Mouse (Mus musculus) ES-E14 (cell line): ENCODE data around the gene Chst11.

Source experiments
- MAFK ChIP-seq: IDR thresholded peaks from 2 replicates; pipeline ENCODE4 v1.6.1; 2014; ENCODE audit warnings: mild to moderate bottlenecking, low read depth, low read length, inconsistent platforms; ENCODE audit not compliant: insufficient read depth
- ZNF384 ChIP-seq: IDR thresholded peaks from 2 replicates; pipeline ENCODE4 v1.6.1; 2012; ENCODE audit warnings: low read depth, low read length, inconsistent platforms

DNA sequence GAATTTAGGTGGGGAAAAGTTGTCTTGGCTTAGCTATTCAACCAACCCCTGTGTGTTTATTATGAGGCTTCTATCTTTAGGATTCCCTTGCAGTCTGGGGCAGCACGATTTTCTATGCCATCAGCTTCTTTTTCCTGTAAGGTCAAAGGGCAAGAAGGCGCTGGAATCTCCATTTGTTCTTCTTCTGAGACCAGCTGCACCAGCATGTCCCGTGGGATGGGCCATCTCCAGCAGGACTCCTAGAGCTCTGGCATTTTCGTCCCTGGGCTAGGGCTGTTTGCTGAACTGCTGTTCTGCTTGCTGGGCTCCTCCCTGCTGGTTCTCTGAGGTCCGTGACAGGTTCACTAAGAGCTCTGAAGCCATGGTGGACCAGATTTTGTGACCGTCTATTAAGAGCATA lies 45.6 kb downstream of the Chst11 start:
- TF ChIP-seq ZNF384, result no peak
- no peak for TF ChIP-seq MAFK
